Mouse (Mus musculus) CH12.LX (cell line): Measurements from ENCODE around the gene Samd4b.

Source experiments
- MEF2A ChIP-seq: IDR thresholded peaks from 2 replicates; pipeline ENCODE4 v1.6.1; 2014; ENCODE audit warnings: low read depth, mild to moderate bottlenecking, inconsistent platforms, low read length, improper control_type of control experiment, borderline replicate concordance
- POLR2A ChIP-seq: IDR thresholded peaks from 2 replicates; pipeline ENCODE4 v1.6.1; 2011; ENCODE audit warnings: low read depth, mild to moderate bottlenecking, improper control_type of control experiment, low read length

- TF ChIP-seq POLR2A (no peak), MEF2A (no peak)
These were observed 179.8 kb downstream of the Samd4b start for GRCm38 (mm10) chr7:28418096-28418670.
